Comparison of ENCODE assay signal across 8 mouse cellular contexts in genomic region chr11:5260942-5261459, GRCm38 (mm10). TPM values are rescaled to one million over a fixed set of nuclear protein-coding genes. Genes with fewer than 3 reads are reported as not detected.
DNase-seq lines count a peak whose midpoint lies in the region; ATAC-seq and TF ChIP-seq lines count a peak whose summit lies in the region.

No protein-coding gene starts in this region.

- H3K79me2 ChIP-seq in C2C12 (ENCODE audit: control insufficient read depth, insufficient read depth): peaks cover 43% of the 10 kb centered on the region

- peak overlapping the region; percentile 87 for H3K9ac ChIP-seq in heart, embryonic 14.5 days (ENCODE audit: low read length)

- peak overlapping the region; percentile 76 for H3ac ChIP-seq in C2C12 (ENCODE audit: control insufficient read depth, insufficient read length, low read depth)

- no peaks in the 10 kb centered on the region for H3K27me3 ChIP-seq in C2C12 (ENCODE audit: control insufficient read depth, insufficient read depth, insufficient read length)
- H3K27me3 ChIP-seq in heart, embryonic 14.5 days (ENCODE audit: control insufficient read depth, insufficient read depth, low read length): no peaks in the 10 kb centered on the region

- H3K79me3 ChIP-seq in C2C12 (ENCODE audit: low read depth): peaks cover 13% of the 10 kb centered on the region

- no peak for TF ChIP-seq CTCF in C2C12 (IDR thresholded peaks at IDR 0.05; ENCODE audit: control insufficient read depth, insufficient read depth, insufficient read length)

- peak; percentile 71 for DNase-seq in NIH3T3 (ENCODE audit: low read depth)
- peak; percentile 66 for DNase-seq in embryo, embryonic 10.5 days (ENCODE audit: low spot score)
- DNase-seq in kidney, postnatal 14 days: peak; percentile 72
- DNase-seq in spleen, postnatal 4 days (ENCODE audit: low spot score in 2 of 2): peak; percentile 36 to 75
- no peak for DNase-seq in frontal cortex, adult 2 months (ENCODE audit: extremely low spot score in 1 of 2, low spot score in 1 of 2)

- H3K4me3 ChIP-seq in C2C12 (ENCODE audit: insufficient read depth, poor library complexity, severe bottlenecking): peak overlapping the region; percentile 69
- H3K4me3 ChIP-seq in heart, embryonic 14.5 days (ENCODE audit: control insufficient read depth in 1 of 2, insufficient read depth in 1 of 2, low read depth in 1 of 2, low read length in 2 of 2): peak overlapping the region; percentile 71 to 96

- H3K27ac ChIP-seq in heart, embryonic 14.5 days (replicated peaks in 1 of 2; ENCODE audit: control insufficient read depth in 1 of 2, insufficient read depth in 1 of 2, low read depth in 2 of 2, low read length in 2 of 2): peak overlapping the region; percentile 83 to 91

- H3K9me3 ChIP-seq in heart, embryonic 14.5 days (ENCODE audit: control insufficient read depth, low read length): no peaks in the 10 kb centered on the region

- ATAC-seq in heart, embryonic 14.5 days (ENCODE audit: insufficient number of reproducible peaks, insufficient read depth, low FRiP score, low read depth): peak; percentile 23
- peak; percentile 56 for ATAC-seq in megakaryocyte, adult 5-6 weeks (ENCODE audit: poor library complexity, severe bottlenecking)

- H3K4me2 ChIP-seq in heart, embryonic 14.5 days (ENCODE audit: low read length): peak overlapping the region; percentile 74

- under 1% methylated on average over 41 of the region's 42 CpGs for WGBS in heart, embryonic 14.5 days

- no peaks in the 10 kb centered on the region for H3K36me3 ChIP-seq in C2C12 (ENCODE audit: control insufficient read depth, insufficient read depth)
- H3K36me3 ChIP-seq in heart, embryonic 14.5 days (ENCODE audit: control insufficient read depth, insufficient read depth, low read length): no peaks in the 10 kb centered on the region

- H3K4me1 ChIP-seq in heart, embryonic 14.5 days (ENCODE audit: control insufficient read depth in 2 of 2, insufficient read depth in 2 of 2, low read length in 2 of 2): peaks cover 28 to 53% of the 10 kb centered on the region in 2 experiments

TF ChIP-seq in C2C12, 6 proteins besides CTCF, POLR2A, EP300 and RAD21:
- TF ChIP-seq MAX (IDR thresholded peaks at IDR 0.05) (no peak), FOSL1 (IDR thresholded peaks at IDR 0.05; ENCODE audit: insufficient read depth, low read length, poor library complexity, severe bottlenecking) (no peak), CEBPB (IDR thresholded peaks at IDR 0.05; ENCODE audit: low read depth) (no peak), MYOG (IDR thresholded peaks at IDR 0.05; ENCODE audit: control insufficient read depth, extremely low read depth, insufficient read length) (no peak), MYOD1 (IDR thresholded peaks at IDR 0.05; ENCODE audit: control insufficient read depth, insufficient read length, low read depth) (no peak), USF1 (IDR thresholded peaks at IDR 0.05; ENCODE audit: low read depth) (no peak)

RNA-seq across cellular contexts. Expression of gene Kremen1, which starts 0.4 kb away (rescaled TPM):
- 43.5 TPM for polyA plus RNA-seq in C2C12 (2012; fragmentation: generic; extraction: Trizol)
- polyA plus RNA-seq in heart, embryonic 14.5 days (2014; fragmentation: Nextera tagmentation; extraction: Ambion mirVana): 20.9 and 24.8 TPM in 2 replicates
- total RNA-seq in megakaryocyte, adult 5-6 weeks (2015): 4.2 and 5.4 TPM in 2 replicates
- 4.2 and 5.4 TPM in 2 replicates for total RNA-seq in megakaryocyte, adult 5-6 weeks (2017)
- 11.6 and 12.7 TPM in 2 replicates for polyA plus RNA-seq in frontal cortex, adult 2 months (2012; rRNA removed)

Comparison
In these comparisons a context has a peak if more than half of its experiments do, and no peak if none do; other contexts are left out.
1. DNase-seq: peak in NIH3T3 (single experiment), embryo, embryonic 10.5 days (single experiment), kidney, postnatal 14 days (single experiment) and spleen, postnatal 4 days (2 of 2); none in frontal cortex, adult 2 months (0 of 2).